Mouse (Mus musculus) liver, adult 2 months (tissue): ENCODE results near the gene Prm1.
"Not testable (repeated sequence)": the region's sequence is repeated elsewhere in the genome, so short reads cannot be mapped to it uniquely, and the experiment has no call there.

ENCODE experiments used
- CTCF ChIP-seq: fragments of 200-500 bp; IDR thresholded peaks from 2 replicates; pipeline ENCODE4 v1.5.1; 2011; ENCODE audit warnings: low read depth, low read length, control low read depth
- POLR2A ChIP-seq: fragments of 200-500 bp; IDR thresholded peaks from 2 replicates; pipeline ENCODE4 v1.6.1; 2011; ENCODE audit warnings: low read length, control low read depth; ENCODE audit not compliant: insufficient read depth; ENCODE audit errors: extremely low read depth

- TF ChIP-seq CTCF, POLR2A: not testable (repeated sequence)
These were observed 46.6 kb upstream of the Prm1 start for GRCm38 (mm10) chr16:10852216-10852615.
